16 mouse cellular contexts compared by ENCODE assay signal in genomic region chr10:3508222-3508588, GRCm38 (mm10). TPM values are rescaled to one million over a fixed set of nuclear protein-coding genes. Genes with fewer than 3 reads are reported as not detected.
DNase-seq lines count a peak whose midpoint lies in the region; ATAC-seq and TF ChIP-seq lines count a peak whose summit lies in the region.
"Had no signal": no experiment of that assay in that cellular context is flagged by ENCODE, and none has a peak within 500 bp of the region (broad histone marks: within the 10 kb centered on the region; RNA-seq: fewer than 3 reads in every experiment).

No protein-coding gene starts in this region.

- H3K4me3 ChIP-seq in embryonic facial prominence, embryonic 12.5 days, result no peak overlapping the region
- H3K4me3 ChIP-seq in embryonic facial prominence, embryonic 10.5 days, result no peak overlapping the region
- H3K4me3 ChIP-seq in heart, embryonic 15.5 days, result no peak overlapping the region
- H3K4me3 ChIP-seq in lung, embryonic 14.5 days (ENCODE audit: low read depth, low read length), result no peak overlapping the region
- H3K4me3 ChIP-seq in intestine, embryonic 16.5 days (ENCODE audit: low read length), result no peak overlapping the region
- H3K4me3 ChIP-seq: limb, embryonic 15.5 days had no signal

- H3K4me2 ChIP-seq in embryonic facial prominence, embryonic 12.5 days (replicated peaks), result no peak overlapping the region
- H3K4me2 ChIP-seq in heart, embryonic 15.5 days, result no peak overlapping the region
- H3K4me2 ChIP-seq in lung, embryonic 14.5 days, result no peak overlapping the region
- no peak overlapping the region for H3K4me2 ChIP-seq in intestine, embryonic 16.5 days (ENCODE audit: low read depth, low read length)
- H3K4me2 ChIP-seq: limb, embryonic 15.5 days had no signal

- 0 out of 2 replicates have a peak, but pooled peaks have one; percentile 38 for ATAC-seq in embryonic facial prominence, embryonic 12.5 days (ENCODE audit: insufficient number of reproducible peaks, insufficient read depth, low FRiP score, low TSS enrichment)
- no peak for ATAC-seq in heart, embryonic 15.5 days (replicated peaks; ENCODE audit: insufficient number of reproducible peaks, insufficient read depth, low FRiP score, low read depth)
- no peak for ATAC-seq in lung, embryonic 14.5 days (ENCODE audit: insufficient read depth)
- peak; percentile 13; the same call in 1 of the 2 replicates for ATAC-seq in intestine, embryonic 16.5 days

- WGBS in embryonic facial prominence, embryonic 12.5 days, result 55% methylated on average over 2 of the region's 2 CpGs
- 90% methylated on average over 2 of the region's 2 CpGs for WGBS in embryonic facial prominence, embryonic 10.5 days
- 48% methylated on average over 2 of the region's 2 CpGs for WGBS in heart, embryonic 15.5 days
- whole genome bisulfite sequencing in lung, embryonic 14.5 days, result 41% methylated on average over 2 of the region's 2 CpGs
- WGBS in intestine, embryonic 16.5 days, result 70% methylated on average over 2 of the region's 2 CpGs

- peak overlapping the region; percentile 41 for H3K27ac ChIP-seq in embryonic facial prominence, embryonic 12.5 days
- H3K27ac ChIP-seq in embryonic facial prominence, embryonic 10.5 days (replicated peaks), result no peak overlapping the region
- peak overlapping the region; percentile 79 for H3K27ac ChIP-seq in heart, embryonic 15.5 days
- peak overlapping the region; percentile 59 for H3K27ac ChIP-seq in lung, embryonic 14.5 days (ENCODE audit: low read depth)
- H3K27ac ChIP-seq in intestine, embryonic 16.5 days (ENCODE audit: low read length), result no peak overlapping the region
- H3K27ac ChIP-seq: limb, embryonic 15.5 days had no signal

- no peaks in the 10 kb centered on the region for H3K27me3 ChIP-seq in embryonic facial prominence, embryonic 12.5 days
- H3K27me3 ChIP-seq in embryonic facial prominence, embryonic 10.5 days (replicated peaks; ENCODE audit: low read depth, poor library complexity, severe bottlenecking), result no peaks in the 10 kb centered on the region
- no peaks in the 10 kb centered on the region for H3K27me3 ChIP-seq in heart, embryonic 15.5 days
- no peaks in the 10 kb centered on the region for H3K27me3 ChIP-seq in lung, embryonic 14.5 days (ENCODE audit: insufficient read depth, low read length)
- H3K27me3 ChIP-seq in intestine, embryonic 16.5 days (replicated peaks; ENCODE audit: control insufficient read depth, insufficient read depth, low read length), result no peaks in the 10 kb centered on the region
- H3K27me3 ChIP-seq: CH12.LX; limb, embryonic 15.5 days had no signal

- no peaks in the 10 kb centered on the region for H3K36me3 ChIP-seq in embryonic facial prominence, embryonic 12.5 days
- H3K36me3 ChIP-seq in embryonic facial prominence, embryonic 10.5 days (replicated peaks), result no peaks in the 10 kb centered on the region
- H3K36me3 ChIP-seq in heart, embryonic 15.5 days, result no peaks in the 10 kb centered on the region
- H3K36me3 ChIP-seq in lung, embryonic 14.5 days (ENCODE audit: insufficient read depth), result no peaks in the 10 kb centered on the region
- H3K36me3 ChIP-seq in intestine, embryonic 16.5 days (ENCODE audit: control insufficient read depth, insufficient read depth, low read length), result no peaks in the 10 kb centered on the region
- H3K36me3 ChIP-seq: limb, embryonic 15.5 days had no signal

- no peak overlapping the region for H3K9ac ChIP-seq in embryonic facial prominence, embryonic 12.5 days
- no peak overlapping the region for H3K9ac ChIP-seq in heart, embryonic 15.5 days
- no peak overlapping the region for H3K9ac ChIP-seq in lung, embryonic 14.5 days
- H3K9ac ChIP-seq in intestine, embryonic 16.5 days (ENCODE audit: low read depth, low read length), result no peak overlapping the region
- H3K9ac ChIP-seq: limb, embryonic 15.5 days had no signal

- H3K9me3 ChIP-seq in embryonic facial prominence, embryonic 12.5 days, result no peaks in the 10 kb centered on the region
- H3K9me3 ChIP-seq in embryonic facial prominence, embryonic 10.5 days, result 0 out of 2 replicates have a peak, but pooled peaks cover 4% of the 10 kb centered on the region
- H3K9me3 ChIP-seq in heart, embryonic 15.5 days (replicated peaks), result no peaks in the 10 kb centered on the region
- no peaks in the 10 kb centered on the region for H3K9me3 ChIP-seq in lung, embryonic 14.5 days (ENCODE audit: low read depth, low read length)
- H3K9me3 ChIP-seq in intestine, embryonic 16.5 days (ENCODE audit: control insufficient read depth, low read length), result no peaks in the 10 kb centered on the region
- H3K9me3 ChIP-seq: limb, embryonic 15.5 days had no signal

- no peak for DNase-seq in embryonic facial prominence, embryonic 10.5 days (ENCODE audit: low spot score)
- no peak for DNase-seq in heart, postnatal 25 days (ENCODE audit: low spot score)
- no peak for DNase-seq in lung, embryonic 14.5 days
- DNase-seq in lung, postnatal 14 days, result no peak
- DNase-seq in adrenal gland, postnatal 10 days, result no peak
- DNase-seq: cerebellum, adult 11-12 months; thymus, postnatal 36 days had no signal

- intact Hi-C loops in heart, postnatal 25 days (cut with DNase I), result no loop called here

- peaks cover 10% of the 10 kb centered on the region; the same call in 1 of the 2 replicates for H3K4me1 ChIP-seq in embryonic facial prominence, embryonic 12.5 days
- H3K4me1 ChIP-seq in embryonic facial prominence, embryonic 10.5 days, result 0 out of 2 replicates have a peak, but pooled peaks cover 2% of the 10 kb centered on the region
- peaks cover 29% of the 10 kb centered on the region for H3K4me1 ChIP-seq in heart, embryonic 15.5 days (replicated peaks)
- peaks cover 7% of the 10 kb centered on the region; the same call in 1 of the 2 replicates for H3K4me1 ChIP-seq in lung, embryonic 14.5 days (ENCODE audit: insufficient read depth)
- peaks cover 7% of the 10 kb centered on the region for H3K4me1 ChIP-seq in intestine, embryonic 16.5 days (ENCODE audit: control insufficient read depth, insufficient read depth, low read length)

- TF ChIP-seq CTCF in lung, embryonic 14.5 days (IDR thresholded peaks at IDR 0.05; ENCODE audit: low read depth), result no peak

RNA-seq across cellular contexts. Expression of gene Iyd, which starts 31.8 kb away (rescaled TPM):
- 0.15 TPM in 1 of 2 replicates, not detected in the other for polyA plus RNA-seq in embryonic facial prominence, embryonic 12.5 days (2016; fragmentation: Nextera tagmentation; extraction: Ambion mirVana)
- not detected in 2 replicates for polyA plus RNA-seq in embryonic facial prominence, embryonic 10.5 days (2016; fragmentation: Nextera tagmentation; extraction: Ambion mirVana)
- polyA plus RNA-seq in heart, embryonic 15.5 days (2015; fragmentation: Nextera tagmentation; extraction: Ambion mirVana), result 0.55 and 1.3 TPM in 2 replicates
- total RNA-seq in heart, postnatal 25 days (2021), result under 1 TPM in 1 of 2 experiments, not detected in 1; 0.36 TPM
- 0.67 and 0.85 TPM in 2 replicates for polyA plus RNA-seq in lung, embryonic 14.5 days (2014; fragmentation: Nextera tagmentation; extraction: Ambion mirVana)
- polyA plus RNA-seq in intestine, embryonic 16.5 days (2015; fragmentation: Nextera tagmentation; extraction: Ambion mirVana), result 7.5 and 7.6 TPM in 2 replicates
- total RNA-seq in adrenal gland, postnatal 10 days (2021), result 10 to 100 TPM in 1 of 2 experiments, 1 to 10 TPM in 1; 8.2 to 20.4 TPM
- total RNA-seq: CH12.LX; common myeloid progenitor, adult 5-6 weeks; gastrocnemius, postnatal 14 days; left cerebral cortex, adult 18-20 months; megakaryocyte-erythroid progenitor cell, adult 5-6 weeks had no signal

Comparison
In these comparisons a context has a peak if more than half of its experiments do, and no peak if none do; other contexts are left out.
1. H3K27ac ChIP-seq: peak in embryonic facial prominence, embryonic 12.5 days (single experiment), heart, embryonic 15.5 days (single experiment) and lung, embryonic 14.5 days (single experiment); none in embryonic facial prominence, embryonic 10.5 days (single experiment) and intestine, embryonic 16.5 days (single experiment).
2. ATAC-seq: peak in embryonic facial prominence, embryonic 12.5 days (single experiment) and intestine, embryonic 16.5 days (single experiment); none in heart, embryonic 15.5 days (single experiment) and lung, embryonic 14.5 days (single experiment).